Comparison of ENCODE assay signal across 9 mouse cellular contexts in genomic region chr2:68350621-68351020, GRCm38 (mm10).
DNase-seq lines count a peak whose midpoint lies in the region; ATAC-seq and TF ChIP-seq lines count a peak whose summit lies in the region.
"Had no signal": no experiment of that assay in that cellular context is flagged by ENCODE, and none has a peak within 500 bp of the region (broad histone marks: within the 10 kb centered on the region; RNA-seq: fewer than 3 reads in every experiment).

No protein-coding gene starts in this region.

- H3K36me3 ChIP-seq in embryonic facial prominence, embryonic 14.5 days (ENCODE audit: control insufficient read depth, insufficient read depth, low read length), result no peaks in the 10 kb centered on the region
- no peaks in the 10 kb centered on the region for H3K36me3 ChIP-seq in limb, embryonic 11.5 days (ENCODE audit: control insufficient read depth, insufficient read depth, low read length)
- H3K36me3 ChIP-seq in neural tube, embryonic 13.5 days, result peaks cover 10% of the 10 kb centered on the region; the same call in 1 of the 2 replicates

- WGBS in bone marrow, adult 2 months, result 4% methylated on average over 6 of the region's 6 CpGs
- WGBS in embryonic facial prominence, embryonic 14.5 days, result 10% methylated on average over 6 of the region's 6 CpGs
- 15% methylated on average over 6 of the region's 6 CpGs for WGBS in limb, embryonic 11.5 days
- 11% methylated on average over 6 of the region's 6 CpGs for WGBS in neural tube, embryonic 13.5 days

- peak; percentile 11 to 22 for DNase-seq in spleen, postnatal 36 days (ENCODE audit: low spot score in 2 of 2)
- no peak for DNase-seq in spleen, postnatal 14 days (ENCODE audit: low spot score in 2 of 2)
- peak; percentile 80 for DNase-seq in embryonic facial prominence, embryonic 14.5 days (ENCODE audit: low spot score)
- DNase-seq in kidney, adult 8-10 months, result peak; percentile 51 to 66
- peak; percentile 78 for DNase-seq in limb, embryonic 11.5 days (ENCODE audit: low spot score)
- DNase-seq in urinary bladder, postnatal 36 days (ENCODE audit: low spot score in 2 of 2), result peak; percentile 27 to 30

- H3K4me1 ChIP-seq in bone marrow, adult 2 months (ENCODE audit: control insufficient read depth, insufficient read depth, low read length), result no peaks in the 10 kb centered on the region; the same call in 1 of the 2 replicates
- no peaks in the 10 kb centered on the region for H3K4me1 ChIP-seq in embryonic facial prominence, embryonic 14.5 days (ENCODE audit: control insufficient read depth, insufficient read depth, low read length)
- H3K4me1 ChIP-seq in limb, embryonic 11.5 days (ENCODE audit: control insufficient read depth, insufficient read depth, low read length), result 0 out of 2 replicates have a peak, but pooled peaks cover 2% of the 10 kb centered on the region
- peaks cover 17% of the 10 kb centered on the region for H3K4me1 ChIP-seq in neural tube, embryonic 13.5 days (replicated peaks)

- peak; percentile 79 for ATAC-seq in embryonic facial prominence, embryonic 14.5 days (ENCODE audit: low read depth)
- no peak for ATAC-seq in limb, embryonic 11.5 days (ENCODE audit: insufficient number of reproducible peaks, low FRiP score, low TSS enrichment, low read depth)
- peak; percentile 42; the same call in 1 of the 2 replicates for ATAC-seq in neural tube, embryonic 13.5 days (ENCODE audit: low read depth)

- H3K4me2 ChIP-seq in embryonic facial prominence, embryonic 14.5 days (ENCODE audit: low read depth, low read length), result no peak overlapping the region
- no peak overlapping the region for H3K4me2 ChIP-seq in limb, embryonic 11.5 days (ENCODE audit: low read depth, severe bottlenecking)
- no peak overlapping the region for H3K4me2 ChIP-seq in neural tube, embryonic 13.5 days

- no peaks in the 10 kb centered on the region for H3K9me3 ChIP-seq in embryonic facial prominence, embryonic 14.5 days (ENCODE audit: control insufficient read depth, low read length)
- H3K9me3 ChIP-seq in limb, embryonic 11.5 days (ENCODE audit: control insufficient read depth, low read length), result no peaks in the 10 kb centered on the region
- H3K9me3 ChIP-seq in neural tube, embryonic 13.5 days, result no peaks in the 10 kb centered on the region

- no peak for TF ChIP-seq POLR2A in bone marrow, adult 2 months (IDR thresholded peaks at IDR 0.05; ENCODE audit: borderline replicate concordance, control insufficient read depth, low read depth, low read length)

- TF ChIP-seq CTCF in bone marrow, adult 2 months (IDR thresholded peaks at IDR 0.05; ENCODE audit: control insufficient read depth, insufficient read depth, low read length), result peak; percentile 52; the same call in 1 of the 2 replicates

- no peak overlapping the region for H3K4me3 ChIP-seq in bone marrow, adult 2 months (replicated peaks; ENCODE audit: control insufficient read depth, low read depth, low read length)
- H3K4me3 ChIP-seq in embryonic facial prominence, embryonic 14.5 days (ENCODE audit: low read depth, low read length), result no peak overlapping the region
- no peak overlapping the region for H3K4me3 ChIP-seq in limb, embryonic 11.5 days (ENCODE audit: low read depth, low read length)
- no peak overlapping the region for H3K4me3 ChIP-seq in neural tube, embryonic 13.5 days
- H3K4me3 ChIP-seq: myocyte had no signal

- no peaks in the 10 kb centered on the region for H3K27me3 ChIP-seq in embryonic facial prominence, embryonic 14.5 days (replicated peaks; ENCODE audit: control insufficient read depth, insufficient read depth, low read length)
- H3K27me3 ChIP-seq in limb, embryonic 11.5 days (ENCODE audit: control insufficient read depth, insufficient read depth, low read length), result no peaks in the 10 kb centered on the region
- no peaks in the 10 kb centered on the region for H3K27me3 ChIP-seq in neural tube, embryonic 13.5 days

- no peak overlapping the region for H3K9ac ChIP-seq in embryonic facial prominence, embryonic 14.5 days (ENCODE audit: low read depth, low read length)
- no peak overlapping the region for H3K9ac ChIP-seq in limb, embryonic 11.5 days (ENCODE audit: low read length)
- H3K9ac ChIP-seq in neural tube, embryonic 13.5 days, result no peak overlapping the region

- no peak overlapping the region for H3K27ac ChIP-seq in bone marrow, adult 2 months (ENCODE audit: control insufficient read depth, insufficient read depth, low read depth, low read length, poor library complexity)
- H3K27ac ChIP-seq in embryonic facial prominence, embryonic 14.5 days (replicated peaks; ENCODE audit: low read depth, low read length), result no peak overlapping the region
- H3K27ac ChIP-seq in limb, embryonic 11.5 days (replicated peaks; ENCODE audit: low read depth, low read length), result no peak overlapping the region
- H3K27ac ChIP-seq in neural tube, embryonic 13.5 days (replicated peaks), result no peak overlapping the region

Comparison
In these comparisons a context has a peak if more than half of its experiments do, and no peak if none do; other contexts are left out.
1. DNase-seq: peak in spleen, postnatal 36 days (2 of 2), embryonic facial prominence, embryonic 14.5 days (single experiment), kidney, adult 8-10 months (2 of 2), limb, embryonic 11.5 days (single experiment) and urinary bladder, postnatal 36 days (2 of 2); none in spleen, postnatal 14 days (0 of 2).